Mouse (Mus musculus): Measurements from ENCODE around the gene Dpep3. TPM values are rescaled to one million over a fixed set of nuclear protein-coding genes. Genes with fewer than 3 reads are reported as not detected.
"Not testable (repeated sequence)": the region's sequence is repeated elsewhere in the genome, so short reads cannot be mapped to it uniquely, and the experiment has no call there.

Dpep3 gene
- polyA plus RNA-seq, 1 experiment = 0.10 TPM

DNA sequence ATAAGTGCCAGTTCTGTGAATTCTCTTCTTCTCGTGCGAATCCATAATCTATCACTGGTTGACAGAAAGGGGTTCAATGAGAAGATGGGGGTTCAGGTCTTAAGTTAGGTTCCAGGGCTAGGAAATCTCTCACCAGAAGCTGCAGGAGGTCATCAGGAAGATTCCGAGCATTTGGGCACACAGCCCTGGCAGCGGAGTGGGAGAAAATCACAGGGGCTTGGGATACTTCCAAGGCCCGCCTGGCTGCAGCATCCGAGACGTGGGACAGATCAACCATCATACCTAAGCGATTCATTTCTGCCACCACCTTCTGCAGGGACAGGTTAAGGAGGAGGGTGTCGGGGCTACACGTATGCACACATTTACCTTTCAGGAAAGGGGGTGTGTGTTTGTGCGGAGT is 9.3 kb upstream of the Dpep3 start:
- DNase-seq (ENCODE audit: low read depth, low spot score) = no peak
- WGBS = 85% methylated on average over 11 of the region's 11 CpGs

DNA sequence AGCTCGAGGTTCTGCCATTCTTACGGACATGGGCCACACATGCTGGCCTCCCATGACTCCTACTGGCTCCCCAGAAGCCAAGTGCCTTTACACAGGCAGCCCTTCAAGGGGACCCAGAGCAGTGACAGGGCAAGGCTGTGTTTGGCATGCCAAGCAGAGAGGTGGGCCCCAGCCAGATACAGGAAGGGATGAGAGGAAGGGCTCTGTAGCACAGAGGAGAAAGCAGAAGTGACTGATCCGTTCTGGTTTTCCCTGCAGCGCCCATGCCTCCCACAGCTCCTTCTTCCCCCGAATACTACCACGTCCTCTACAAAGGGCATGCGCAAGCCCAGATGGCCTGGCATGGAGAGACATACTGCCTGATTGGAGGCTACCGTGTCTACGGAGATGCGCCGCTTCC is 4.2 kb upstream of the Dpep3 start:
- not testable (repeated sequence) for DNase-seq (ENCODE audit: low read depth, low spot score)
- WGBS = 79% methylated on average over 11 of the region's 11 CpGs

DNA sequence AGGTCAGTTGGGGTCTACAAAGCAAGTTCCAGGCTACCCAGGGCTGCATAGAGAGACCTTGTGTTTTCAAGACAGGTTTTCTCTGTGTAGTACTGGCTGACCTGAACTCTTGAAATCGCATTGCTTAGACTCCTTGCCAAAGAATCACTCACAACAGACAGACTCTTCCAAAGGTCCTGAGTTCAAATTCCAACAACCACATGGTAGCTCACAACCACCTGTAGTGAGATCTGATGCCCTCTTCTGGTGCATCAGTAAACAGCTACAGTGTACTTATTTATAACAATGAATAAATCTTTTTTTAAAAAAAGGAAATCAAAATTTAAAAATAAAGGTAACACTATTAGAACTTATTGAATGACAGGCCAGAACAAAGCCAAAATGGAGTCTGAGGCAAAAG is 1.9 kb upstream of the Dpep3 start:
- DNase-seq (ENCODE audit: low read depth, low spot score) = no peak
- WGBS = 86% methylated on average over 1 of the region's 1 CpGs

DNA sequence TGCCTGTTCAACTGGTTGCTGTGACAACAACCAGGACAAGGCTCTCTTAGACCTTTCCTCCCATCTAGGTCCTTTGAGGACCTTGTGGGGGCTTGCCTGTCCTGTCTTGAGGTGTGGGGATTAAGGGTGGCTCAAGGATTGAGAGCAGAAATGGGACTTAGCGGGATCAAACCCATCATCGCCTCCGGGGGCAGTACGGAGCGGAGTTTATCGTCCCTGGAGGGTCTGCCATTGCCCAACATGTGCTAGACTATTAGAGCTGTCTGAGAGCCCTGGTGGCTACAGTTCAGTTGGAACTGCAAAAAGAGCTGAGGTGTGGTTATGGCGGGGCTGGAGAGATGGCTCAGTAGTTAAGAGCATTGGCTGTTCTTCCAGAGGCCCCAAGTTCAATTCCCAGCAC is 3.9 kb downstream of the Dpep3 start:
- DNase-seq (ENCODE audit: low read depth, low spot score) = no peak
- WGBS = 84% methylated on average over 7 of the region's 7 CpGs

DNA sequence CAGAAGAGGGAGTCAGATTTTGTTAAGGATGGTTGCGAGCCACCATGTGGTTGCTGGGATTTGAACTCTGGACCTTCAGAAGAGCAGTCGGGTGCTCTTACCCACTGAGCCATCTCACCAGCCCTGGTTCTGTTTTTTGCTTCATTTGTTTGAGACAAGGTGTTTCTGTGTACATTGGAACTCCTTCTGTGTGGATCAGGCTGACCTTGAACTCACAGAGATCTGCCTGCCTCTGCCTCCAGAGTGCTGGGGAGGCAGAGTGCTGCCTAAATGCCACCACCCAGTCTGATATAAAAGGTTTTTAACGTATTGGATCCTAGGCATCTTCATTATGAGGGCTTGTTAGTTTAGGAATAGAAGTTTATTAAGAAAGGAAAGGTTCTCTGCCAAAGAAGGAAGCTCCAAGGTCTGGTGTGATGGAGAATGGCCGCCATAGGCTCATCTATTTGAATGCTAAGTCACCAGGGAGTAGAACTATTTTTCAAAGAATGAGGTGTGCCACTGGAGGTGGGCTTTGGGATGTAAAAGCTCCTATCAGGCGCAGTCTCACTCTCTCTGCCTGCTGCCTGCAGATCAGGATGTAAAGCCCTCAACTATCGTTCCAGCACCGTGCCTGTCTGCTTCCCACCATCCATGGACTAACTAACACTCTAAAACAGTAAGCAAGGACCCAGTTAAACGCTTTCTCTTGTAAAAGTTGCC is 8.1 kb downstream of the Dpep3 start:
- WGBS = 72% methylated on average over 8 of the region's 8 CpGs
- DNase-seq (ENCODE audit: low read depth, low spot score) = no peak

DNA sequence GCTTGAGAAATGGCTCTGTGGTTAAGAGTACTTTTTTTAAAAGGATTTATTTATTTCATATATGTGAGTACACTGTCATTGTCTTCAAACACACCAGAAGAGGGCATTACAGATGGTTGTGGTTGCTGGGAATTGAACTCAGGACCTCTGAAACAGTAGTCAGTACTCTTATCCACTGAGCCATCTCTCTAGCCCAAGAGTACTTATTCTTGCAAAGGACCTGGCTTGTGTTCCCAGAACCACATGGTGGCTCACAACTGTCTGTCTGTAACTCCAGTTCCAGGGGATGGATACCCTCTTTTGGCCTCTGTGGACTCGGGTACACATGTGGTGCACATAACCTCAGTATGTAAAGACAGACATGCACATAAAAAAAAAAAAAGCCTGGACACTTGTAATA is 9.9 kb downstream of the Dpep3 start:
- WGBS = 59% methylated on average over 1 of the region's 1 CpGs
- no peak for DNase-seq (ENCODE audit: low read depth, low spot score)

DNA sequence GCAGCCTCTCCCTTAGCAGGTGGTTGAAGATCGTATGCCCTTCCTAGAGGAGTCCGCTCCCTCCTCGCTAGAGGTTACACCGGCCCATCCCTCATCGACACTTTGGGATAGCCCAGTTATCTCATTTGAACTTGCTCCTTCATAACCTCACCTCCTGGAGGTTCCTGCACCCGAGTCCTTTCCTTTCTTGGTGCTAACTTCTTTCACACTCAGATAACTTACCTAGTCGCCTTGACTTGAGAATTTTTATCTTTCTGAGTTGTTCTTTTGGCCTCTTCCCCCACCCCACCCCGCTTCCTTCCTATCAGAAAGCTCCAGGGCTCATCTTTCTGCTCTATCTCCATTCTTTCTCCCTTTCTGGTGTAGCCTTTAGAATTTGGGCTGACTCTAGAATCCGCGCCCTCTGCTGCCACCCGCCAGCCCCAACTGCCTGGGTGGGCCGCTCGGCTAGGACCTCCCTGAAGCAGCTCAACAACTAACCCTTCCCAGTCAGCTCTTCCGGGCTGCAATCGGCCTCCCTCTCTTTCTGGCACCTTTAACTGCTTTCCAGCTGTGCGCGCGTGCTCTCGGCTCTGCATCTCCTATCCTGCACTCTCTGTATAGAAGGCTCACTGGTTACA is 12.4 kb downstream of the Dpep3 start:
- DNase-seq (ENCODE audit: low read depth, low spot score) = no peak
- WGBS = 11% methylated on average over 19 of the region's 19 CpGs

DNA sequence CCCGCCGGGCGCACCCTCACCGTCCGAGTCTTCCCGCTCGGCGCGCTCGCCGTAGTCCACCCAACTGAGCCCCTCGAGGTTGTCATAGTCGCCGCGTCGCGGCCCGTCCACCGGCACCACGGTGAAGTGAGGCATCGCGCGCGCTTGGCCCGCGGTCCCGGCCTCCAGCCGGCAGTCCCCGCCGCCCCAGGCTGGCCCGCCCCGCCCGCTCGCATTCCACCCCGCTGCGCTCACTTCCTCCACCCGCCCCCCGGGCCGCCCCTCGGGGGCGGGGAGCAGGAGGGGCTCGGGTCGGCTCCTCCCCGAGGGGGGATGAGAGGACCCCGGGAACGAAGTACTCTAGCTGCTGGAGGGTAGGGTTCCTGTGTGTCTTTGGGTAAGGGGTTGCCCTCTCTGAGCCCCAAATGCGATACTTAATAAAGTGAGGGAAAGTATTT is 13.3 kb downstream of the Dpep3 start, which contains the start of gene Slc12a4:
Slc12a4 (minus strand) TSS at position 193 of the 437 bp plus-strand sequence.
- under 1% methylated on average over 47 of the region's 47 CpGs for WGBS

DNA sequence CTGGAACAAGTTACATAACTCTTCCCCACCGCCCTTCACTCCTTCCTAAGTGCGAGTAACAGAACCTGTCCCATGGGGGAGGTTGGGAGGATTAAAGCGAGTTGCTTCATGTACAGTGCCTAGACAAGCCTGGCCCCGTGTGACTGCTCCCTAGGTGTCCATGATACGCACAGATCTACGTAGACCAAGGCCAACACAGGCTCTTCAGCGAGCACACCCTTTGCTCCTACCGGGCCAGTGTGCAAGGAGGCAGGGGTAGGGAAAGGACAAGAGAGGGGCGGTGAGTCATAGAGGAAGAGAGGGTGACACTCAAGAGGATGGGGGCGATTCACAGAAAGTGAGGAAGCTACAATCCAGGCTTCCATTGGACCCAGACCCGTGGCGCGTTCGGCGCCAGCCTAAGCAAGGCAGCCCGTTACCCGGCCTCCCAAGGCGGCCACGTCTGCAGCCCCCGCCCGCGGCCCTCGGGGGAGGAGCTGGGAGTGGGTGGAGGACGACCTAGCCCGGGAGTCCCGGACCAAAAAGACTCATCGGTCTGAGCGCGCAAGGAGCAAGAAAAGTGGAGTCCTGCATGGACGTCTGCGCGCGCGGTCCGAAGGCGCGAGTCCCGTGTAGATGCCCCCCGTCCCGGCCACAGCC is 13.8 kb downstream of the Dpep3 start:
- DNase-seq (ENCODE audit: low read depth, low spot score) = no peak
- WGBS = 4% methylated on average over 40 of the region's 40 CpGs

More for the DNA sequence above, 13.3 kb downstream of the Dpep3 start, which contains the start of gene Slc12a4:
- DNase-seq (ENCODE audit: low read depth, low spot score) = no peak

DNA sequence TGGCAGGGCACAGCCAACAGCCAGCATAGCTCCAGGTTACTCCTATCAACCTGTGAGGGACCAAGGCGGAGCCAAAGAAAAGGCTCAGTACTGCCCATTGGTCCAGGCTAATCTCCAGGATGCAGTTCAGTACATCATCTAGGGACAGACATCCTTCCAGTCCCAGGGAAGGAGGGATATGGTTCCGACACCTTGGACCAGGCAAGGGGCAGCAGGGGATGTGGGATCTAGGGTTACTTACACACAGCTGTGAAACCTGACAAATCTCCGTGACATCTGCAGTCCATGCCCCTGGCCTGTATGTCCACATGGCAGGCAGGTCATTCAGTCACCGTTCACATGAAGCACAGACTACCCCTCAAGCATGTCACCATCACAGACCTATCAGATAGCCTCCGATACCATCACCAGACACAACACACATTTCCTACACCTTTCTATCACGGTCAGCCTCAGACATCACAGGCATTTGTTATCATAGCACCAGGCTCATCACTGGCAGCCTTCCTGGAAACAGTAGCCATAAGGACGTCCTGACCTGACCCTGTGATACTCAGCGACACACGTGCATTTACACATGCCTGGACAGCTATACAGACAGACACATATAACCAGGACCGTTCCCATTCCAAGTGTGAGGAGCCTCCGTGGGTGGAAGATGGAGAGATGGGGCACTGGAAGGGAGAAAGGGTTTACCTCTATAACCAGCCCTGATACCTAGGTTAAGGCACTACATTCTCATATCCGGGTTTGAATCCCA is 14.5 kb downstream of the Dpep3 start:
- WGBS = 58% methylated on average over 12 of the region's 12 CpGs
- DNase-seq (ENCODE audit: low read depth, low spot score) = no peak

DNA sequence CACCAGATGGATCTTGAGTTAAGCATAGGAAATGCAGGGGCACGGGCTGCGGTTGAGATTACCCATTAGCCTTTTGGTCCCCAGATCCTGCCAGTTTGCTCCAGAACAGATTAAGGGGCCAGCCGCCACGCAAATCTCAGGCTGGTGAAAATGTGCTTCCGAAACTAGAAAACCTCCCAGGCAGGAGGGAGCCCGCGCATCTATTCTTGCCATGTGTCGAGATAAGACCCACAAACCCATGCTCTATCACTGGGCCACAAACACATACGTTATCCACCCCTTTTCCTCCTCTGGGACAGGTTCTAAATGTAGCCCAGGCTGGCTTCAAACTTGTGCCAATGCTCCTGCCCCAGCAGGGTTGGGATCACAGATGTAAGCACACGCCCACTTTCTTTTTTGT is 17.7 kb downstream of the Dpep3 start:
- no peak for DNase-seq (ENCODE audit: low read depth, low spot score)
- WGBS = 92% methylated on average over 10 of the region's 10 CpGs

DNA sequence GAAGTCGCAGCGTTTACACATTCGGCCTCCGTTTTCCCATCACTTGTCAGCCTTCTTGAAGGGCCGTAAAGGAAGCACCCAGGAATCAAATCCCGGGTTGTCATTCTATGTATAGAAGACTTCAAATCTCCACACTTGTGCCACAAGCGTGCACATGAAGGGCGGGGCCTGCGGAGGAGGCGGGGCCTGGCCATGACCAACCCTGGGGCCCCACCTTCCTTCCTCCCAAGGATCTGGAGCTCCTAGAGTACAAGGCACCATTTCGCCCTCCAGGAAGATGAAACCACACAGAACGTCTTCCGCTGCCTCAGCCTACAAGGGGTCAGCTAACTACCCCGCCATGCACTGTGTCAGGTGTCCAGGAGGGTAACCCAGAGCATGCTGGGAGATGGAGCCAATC is 18.1 kb downstream of the Dpep3 start:
- no peak for DNase-seq (ENCODE audit: low read depth, low spot score)
- 83% methylated on average over 14 of the region's 14 CpGs for WGBS

DNA sequence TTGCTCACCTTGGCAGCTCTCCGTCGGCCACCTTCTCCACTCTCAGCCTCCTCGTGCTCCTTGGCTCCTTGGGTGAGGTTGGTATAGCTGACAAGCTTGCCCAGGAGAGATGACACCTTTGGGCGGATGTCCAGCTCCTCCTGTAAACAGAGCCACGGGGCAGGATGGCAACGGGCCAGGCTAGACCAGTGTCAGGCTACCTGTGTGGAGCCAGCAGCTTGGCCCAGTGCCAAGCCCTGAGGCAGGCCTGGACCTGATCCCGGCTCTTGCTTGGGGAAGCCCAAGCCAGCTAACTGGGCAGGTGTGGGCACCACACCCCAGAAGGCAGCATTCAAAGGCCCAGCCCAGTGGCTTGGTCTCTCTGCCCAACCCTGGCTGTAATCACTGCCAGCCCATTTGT is 19.9 kb downstream of the Dpep3 start:
- DNase-seq (ENCODE audit: low read depth, low spot score) = peak; percentile 93
- 24% methylated on average over 7 of the region's 7 CpGs for WGBS

DNA sequence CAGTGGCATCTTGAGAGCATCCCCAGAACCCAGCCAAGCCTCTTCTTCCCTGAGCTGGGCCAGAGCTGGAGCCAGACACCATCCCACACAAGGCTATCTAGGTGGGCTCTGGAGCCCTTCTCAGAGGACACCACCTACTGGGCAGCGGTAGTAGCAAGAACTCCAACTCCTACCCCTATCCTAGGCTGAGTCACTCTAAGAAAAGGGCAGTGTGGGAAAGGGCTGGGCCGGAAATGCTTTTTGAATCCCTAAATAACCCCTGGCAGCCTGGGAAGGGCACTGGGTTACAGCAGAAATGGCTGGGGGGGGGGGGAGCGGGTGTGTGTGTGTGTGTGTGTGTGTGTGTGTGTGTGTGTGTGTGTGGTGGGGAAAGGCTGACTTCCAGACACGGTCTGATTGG is 21.4 kb downstream of the Dpep3 start:
- WGBS = 32% methylated on average over 3 of the region's 4 CpGs
- no peak for DNase-seq (ENCODE audit: low read depth, low spot score)

DNA sequence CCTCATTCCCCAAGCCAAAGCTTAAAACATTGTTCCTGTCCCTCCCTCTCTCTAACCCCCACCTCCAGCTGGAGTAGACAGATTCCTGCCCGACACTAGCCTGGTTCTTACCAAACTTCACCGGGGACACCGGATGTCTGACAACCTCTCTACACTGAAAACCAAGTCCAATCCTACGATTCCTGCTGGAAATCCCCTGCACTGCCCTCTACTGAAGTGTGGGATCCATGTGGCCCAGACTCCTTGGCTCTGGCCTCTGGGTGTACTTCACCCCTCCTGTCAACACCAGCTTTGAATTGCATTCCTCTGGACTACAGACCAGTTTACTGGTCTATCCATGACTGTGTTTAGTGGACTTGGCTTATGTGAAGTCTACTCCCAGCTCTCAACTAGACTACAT is 22.7 kb downstream of the Dpep3 start:
- 70% methylated on average over 4 of the region's 4 CpGs for WGBS
- DNase-seq (ENCODE audit: low read depth, low spot score) = no peak

DNA sequence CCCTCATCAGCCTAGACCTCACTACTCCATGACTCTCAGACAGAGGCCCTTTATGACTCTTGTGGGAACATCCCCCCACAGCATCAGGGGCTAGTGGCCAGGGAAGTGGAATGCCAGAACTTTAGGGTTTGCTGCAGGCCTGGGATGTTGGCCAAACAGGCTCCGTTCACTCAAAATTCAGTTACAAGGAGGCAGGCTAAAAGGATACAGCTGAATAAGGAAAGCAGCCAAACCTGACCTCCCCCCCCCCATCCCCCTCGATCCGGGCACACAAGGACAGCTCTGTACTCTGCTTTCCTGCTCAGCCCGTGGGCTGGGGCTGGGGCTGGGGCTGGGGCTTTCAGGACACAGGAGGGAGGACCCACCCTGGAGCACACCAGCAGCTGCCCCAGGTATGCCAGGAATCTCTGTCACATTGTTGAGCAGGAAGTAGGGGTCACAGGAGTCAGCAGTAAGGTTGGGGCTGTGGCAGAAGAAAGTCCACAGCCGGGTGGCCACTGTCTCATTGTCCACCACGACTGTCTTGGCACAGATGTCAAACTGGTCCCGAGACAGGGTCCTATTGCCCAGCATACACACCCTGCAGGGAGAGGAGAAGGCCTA is 28.1 kb downstream of the Dpep3 start:
- no peak for DNase-seq (ENCODE audit: low read depth, low spot score)
- 26% methylated on average over 7 of the region's 7 CpGs for WGBS

DNA sequence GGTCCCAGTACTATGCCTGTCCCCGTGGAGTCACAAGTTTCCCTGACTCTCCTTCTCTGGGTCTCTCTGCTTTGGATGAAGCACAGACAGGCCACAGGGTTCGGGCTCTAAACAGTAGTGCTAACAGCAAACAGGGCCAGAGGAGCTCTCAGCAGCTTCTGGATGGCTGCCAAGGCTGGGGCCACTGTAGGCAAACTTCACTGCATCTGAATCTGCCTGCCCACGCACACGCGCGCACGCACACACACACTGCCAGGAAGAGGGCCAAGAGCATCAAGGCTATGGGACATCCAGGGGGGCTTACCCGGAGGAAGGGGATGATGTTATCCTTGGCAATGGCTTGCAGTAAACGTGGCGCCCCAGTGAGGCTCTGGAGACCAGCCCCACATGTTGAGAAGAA is 29.9 kb downstream of the Dpep3 start:
- 33% methylated on average over 10 of the region's 10 CpGs for WGBS
- DNase-seq (ENCODE audit: low read depth, low spot score) = no peak

DNA sequence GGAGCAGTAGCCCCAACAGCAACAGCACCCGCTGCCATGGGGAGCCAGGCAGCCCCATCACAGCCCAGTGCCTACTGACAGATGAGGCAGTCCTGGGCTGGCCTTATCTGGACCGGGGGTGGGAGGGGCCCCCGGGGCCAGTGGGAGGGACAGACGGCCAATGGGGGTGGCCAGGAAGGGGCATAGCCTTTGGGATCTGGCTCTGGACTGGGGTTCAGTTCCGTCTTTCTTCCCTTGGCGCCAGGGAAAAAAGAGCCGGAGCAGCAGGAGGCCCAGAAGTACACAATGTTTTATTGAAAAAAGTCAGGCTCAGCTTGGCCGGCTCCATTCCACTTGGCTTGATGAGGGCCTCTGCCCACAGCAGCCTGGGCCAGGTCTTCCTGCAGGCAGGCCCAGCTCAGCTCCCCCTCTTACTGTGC is 35.9 kb downstream of the Dpep3 start, which contains the start of gene Lcat:
Lcat (minus strand) TSS at position 62 of the 419 bp plus-strand sequence.
- DNase-seq (ENCODE audit: low read depth, low spot score) = no peak
- WGBS = 78% methylated on average over 8 of the region's 8 CpGs

DNA sequence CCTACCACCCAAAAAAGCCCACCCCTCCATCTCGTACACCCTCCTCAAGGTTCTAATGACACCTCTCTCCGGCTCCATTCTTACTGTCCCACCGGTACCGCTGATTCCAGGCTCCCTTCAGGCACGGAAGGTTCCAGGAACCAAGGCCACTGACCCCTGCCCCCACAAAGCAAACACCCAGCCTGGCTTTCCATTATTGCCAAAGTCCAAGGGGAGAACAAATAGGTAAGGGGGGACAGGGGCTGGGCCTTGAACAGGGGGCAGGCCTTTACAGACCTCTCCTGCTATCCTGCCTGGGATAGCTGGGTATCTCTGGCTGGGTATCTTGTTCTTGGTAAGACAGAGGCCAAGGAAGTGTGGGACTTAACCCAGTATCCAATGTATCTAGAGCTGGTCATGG is 36.7 kb downstream of the Dpep3 start:
- 83% methylated on average over 5 of the region's 5 CpGs for WGBS
- DNase-seq (ENCODE audit: low read depth, low spot score) = no peak

DNA sequence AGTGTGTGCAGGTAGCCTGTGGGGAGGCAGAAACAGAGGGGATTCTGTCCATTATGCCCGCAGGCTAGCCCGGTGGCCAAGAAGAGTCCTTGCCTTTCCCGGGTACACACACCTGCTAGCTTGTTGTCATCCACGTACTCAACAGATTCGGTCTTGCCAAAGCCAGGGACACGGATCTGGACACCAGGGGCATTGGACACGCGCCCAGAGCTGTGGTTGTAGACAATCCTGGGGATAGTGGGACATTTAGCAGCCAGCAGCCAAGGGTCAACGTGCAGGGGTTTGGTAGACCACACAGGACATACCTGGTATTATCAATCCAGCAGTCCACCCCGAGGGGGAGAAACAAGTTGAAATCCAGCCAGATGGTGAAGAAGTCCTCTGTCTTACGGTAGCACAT is 37.2 kb downstream of the Dpep3 start:
- 91% methylated on average over 11 of the region's 11 CpGs for WGBS
- DNase-seq (ENCODE audit: low read depth, low spot score) = no peak

All from large intestine, adult 2 months (tissue).